Mouse (Mus musculus) embryonic facial prominence, embryonic 14.5 days (tissue): ENCODE results near the gene Pin4. TPM values are rescaled to one million over a fixed set of nuclear protein-coding genes. Genes with fewer than 3 reads are reported as not detected.
A peak's percentile ranks its signal among the peaks of the same experiment; 100 is the strongest.
"Not testable (repeated sequence)": the region's sequence is repeated elsewhere in the genome, so short reads cannot be mapped to it uniquely, and the experiment has no call there.

ENCODE experiments used
- ATAC-seq: fragments of 200-750 bp; cut with Nextera tagmentation; 2 replicates; pipeline ENCODE4 v1.8.0; 2017; ENCODE audit warnings: low read depth, moderate number of reproducible peaks, moderate TSS enrichment
- DNase-seq: peaks from one replicate; pipeline ENCODE4 v3.0.0-alpha.2; 2015; ENCODE audit warnings: low spot score
- H3K27ac ChIP-seq: fragments of 300-500 bp; sonication (generic); replicated peaks from 2 replicates; pipeline ENCODE4 v1.5.1; 2014; ENCODE audit warnings: low read depth, mild to moderate bottlenecking, low read length, moderate library complexity
- H3K27me3 ChIP-seq: fragments of 300-500 bp; sonication (generic); replicated peaks from 2 replicates; pipeline ENCODE4 v1.6.1; 2014; ENCODE audit warnings: low read length; ENCODE audit not compliant: control insufficient read depth, insufficient read depth
- H3K36me3 ChIP-seq: fragments of 300-500 bp; sonication (generic); 2 replicates; pipeline ENCODE4 v1.6.1; 2014; ENCODE audit warnings: low read length, mixed read lengths; ENCODE audit not compliant: control insufficient read depth, insufficient read depth
- H3K4me1 ChIP-seq: fragments of 300-500 bp; sonication (generic); 2 replicates; pipeline ENCODE4 v1.6.1; 2014; ENCODE audit warnings: antibody characterized with exemption, low read length; ENCODE audit not compliant: control insufficient read depth, insufficient read depth
- H3K4me2 ChIP-seq: fragments of 300-500 bp; sonication (generic); 2 replicates; pipeline ENCODE4 v1.6.1; 2014; ENCODE audit warnings: low read depth, mild to moderate bottlenecking, low read length, moderate library complexity, mixed read lengths
- H3K4me3 ChIP-seq: fragments of 300-500 bp; sonication (generic); 2 replicates; pipeline ENCODE4 v1.5.1; 2014; ENCODE audit warnings: low read depth, mild to moderate bottlenecking, low read length
- H3K9ac ChIP-seq: fragments of 300-500 bp; sonication (generic); 2 replicates; pipeline ENCODE4 v1.6.1; 2014; ENCODE audit warnings: low read depth, mild to moderate bottlenecking, low read length, moderate library complexity, mixed read lengths
- H3K9me3 ChIP-seq: fragments of 300-500 bp; sonication (generic); 2 replicates; pipeline ENCODE4 v1.6.1; 2016; ENCODE audit warnings: low read length; ENCODE audit not compliant: control insufficient read depth
- WGBS: fragments of 180-500 bp; shearing (Covaris S2); extraction: QIAGEN DNeasy Blood & Tissue Kit; methylation state at CpG from one replicate; pipeline ENCODE4 v1.1.7; 2014; 5-methylcytosine and 5-hydroxymethylcytosine counted together
- polyA plus RNA-seq: library from polyadenylated mRNA; unstranded; fragments of >200 nt; fragmentation: Nextera tagmentation; extraction: Ambion mirVana; gene quantifications from 2 replicates; pipeline ENCODE4 v1.2.1, GENCODE M21; 2014

Pin4 gene
- polyA plus RNA-seq, 1 experiment from 2014 or later, result 69.2 TPM

- not testable (repeated sequence) for H3K27ac ChIP-seq, H3K4me3 ChIP-seq, H3K9me3 ChIP-seq, H3K4me2 ChIP-seq, H3K36me3 ChIP-seq, ATAC-seq, DNase-seq, H3K4me1 ChIP-seq, H3K27me3 ChIP-seq, H3K9ac ChIP-seq
- 82% methylated on average over 5 of the region's 5 CpGs for WGBS
These were observed 9.9 kb upstream of the Pin4 start for GRCm38 (mm10) chrX:102109349-102109748.

DNA sequence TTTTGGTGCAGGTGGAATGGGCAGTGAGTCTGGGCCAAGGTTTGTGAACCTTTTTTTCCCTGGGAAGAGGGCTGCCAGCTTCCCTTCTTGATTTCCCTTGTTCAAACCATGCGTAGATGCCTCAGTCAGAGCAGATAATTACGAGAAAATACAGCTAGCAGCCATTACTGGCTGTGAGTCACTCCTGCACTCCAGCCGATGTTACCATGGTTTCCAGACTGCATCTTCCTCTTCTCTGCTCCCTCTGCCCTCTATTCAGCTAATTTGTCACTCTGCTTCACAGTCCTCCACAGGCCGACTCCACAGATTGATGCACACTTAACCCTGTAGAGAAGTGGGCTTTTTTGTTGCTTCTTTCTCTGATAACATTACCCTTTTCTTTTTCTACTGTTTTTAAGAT lies 3.6 kb upstream of the Pin4 start:
- Histone ChIP-seq H3K4me3 (no peak overlapping the region), H3K36me3 (no peaks in the 10 kb centered on the region), H3K27me3 (peaks cover 9% of the 10 kb centered on the region), H3K9ac (no peak overlapping the region), H3K4me1 (no peaks in the 10 kb centered on the region), H3K9me3 (no peaks in the 10 kb centered on the region), H3K4me2 (no peak overlapping the region), H3K27ac (no peak overlapping the region)
- ATAC-seq (no peak), DNase-seq (no peak)
- 52% methylated on average over 4 of the region's 4 CpGs for WGBS

DNA sequence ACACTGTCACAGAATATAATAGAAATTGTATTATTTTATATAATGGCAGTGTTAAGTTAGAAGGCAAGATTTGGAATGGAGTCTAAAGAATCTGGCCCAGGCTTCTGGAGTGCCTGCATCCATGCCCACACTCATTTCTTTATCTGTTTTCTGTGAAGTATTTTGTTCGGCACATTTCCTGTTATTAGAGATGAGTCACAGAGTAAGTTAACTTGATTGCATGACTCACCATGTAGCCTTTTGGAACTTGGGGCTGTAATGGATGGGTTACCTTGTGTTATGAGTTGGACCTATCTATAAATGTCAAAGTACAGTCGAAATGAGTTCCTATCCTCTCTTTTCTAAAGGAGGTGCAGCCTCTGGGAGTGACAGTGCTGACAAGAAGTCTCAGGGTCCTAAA lies 2.1 kb downstream of the Pin4 start:
- Histone ChIP-seq H3K4me3 (no peak overlapping the region), H3K4me1 (no peaks in the 10 kb centered on the region), H3K9ac (no peak overlapping the region), H3K9me3 (no peaks in the 10 kb centered on the region), H3K4me2 (no peak overlapping the region), H3K27me3 (no peaks in the 10 kb centered on the region; the same call in 1 of the 2 replicates), H3K36me3 (peaks cover 8% of the 10 kb centered on the region; the same call in 1 of the 2 replicates), H3K27ac (no peak overlapping the region)
- no peak for DNase-seq
- ATAC-seq, result no peak
- WGBS, result 79% methylated on average over 2 of the region's 2 CpGs

DNA sequence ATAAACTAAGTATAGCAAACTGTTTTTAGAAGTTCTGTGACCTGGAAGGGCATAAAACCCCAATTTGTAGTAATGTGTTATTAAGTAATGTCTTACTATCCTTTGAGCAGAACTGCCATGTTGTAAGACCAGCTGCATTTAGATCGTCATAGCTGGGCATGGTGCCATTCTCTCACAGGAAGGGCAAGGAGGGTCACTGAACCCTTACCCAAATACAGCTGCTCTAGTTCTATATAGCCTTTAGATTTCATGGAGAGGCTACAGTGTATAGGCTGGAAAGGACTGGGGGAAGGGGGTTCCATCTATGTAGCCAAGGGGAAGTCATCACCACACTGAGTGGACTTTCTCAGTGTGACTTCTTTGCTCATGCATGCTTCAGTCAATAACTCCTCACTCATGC lies 21.9 kb downstream of the Pin4 start:
- H3K9ac ChIP-seq, result no peak overlapping the region
- no peak for DNase-seq
- H3K9me3 ChIP-seq, result no peaks in the 10 kb centered on the region
- no peak overlapping the region for H3K4me3 ChIP-seq
- 0 out of 2 replicates have a peak, but pooled peaks cover 7% of the 10 kb centered on the region for H3K27me3 ChIP-seq
- no peak overlapping the region for H3K27ac ChIP-seq
- no peak for ATAC-seq
- no peak overlapping the region for H3K4me2 ChIP-seq
- no peaks in the 10 kb centered on the region for H3K4me1 ChIP-seq
- peaks cover 25% of the 10 kb centered on the region; the same call in 1 of the 2 replicates for H3K36me3 ChIP-seq
- 78% methylated on average over 1 of the region's 1 CpGs for WGBS

GRCm38 (mm10) chrX:102156618-102157422 lies 37.6 kb downstream of the Pin4 start, which contains the start of gene Ercc6l:
Gene Ercc6l (minus strand): TSS chrX:102157091.
- Histone ChIP-seq H3K27me3 (no peaks in the 10 kb centered on the region), H3K36me3 (no peaks in the 10 kb centered on the region), H3K4me2 (peak within 1 kb of the TSS; percentile 52), H3K9me3 (no peaks in the 10 kb centered on the region), H3K9ac (peak within 1 kb of the TSS; percentile 66), H3K27ac (peak within 1 kb of the TSS; percentile 68), H3K4me1 (no peaks in the 10 kb centered on the region), H3K4me3 (peak within 1 kb of the TSS; percentile 51)
- peak; percentile 97 for DNase-seq
- 20% methylated on average over 33 of the region's 42 CpGs for WGBS
- peak; percentile 99 for ATAC-seq

GRCm38 (mm10) chrX:102157423-102157791 lies 38.2 kb downstream of the Pin4 start:
- no peaks in the 10 kb centered on the region for H3K27me3 ChIP-seq
- 42% methylated on average over 5 of the region's 5 CpGs for WGBS
- ATAC-seq (no peak; the same call in 1 of the 2 replicates), DNase-seq (no peak)
- H3K4me1 ChIP-seq, result no peaks in the 10 kb centered on the region
- peak overlapping the region; percentile 55; the same call in 1 of the 2 replicates for H3K9ac ChIP-seq
- H3K9me3 ChIP-seq, result no peaks in the 10 kb centered on the region
- H3K4me2 ChIP-seq, result peak overlapping the region; percentile 47
- no peaks in the 10 kb centered on the region for H3K36me3 ChIP-seq
- H3K27ac ChIP-seq, result peak overlapping the region; percentile 68
- H3K4me3 ChIP-seq, result peak overlapping the region; percentile 51

DNA sequence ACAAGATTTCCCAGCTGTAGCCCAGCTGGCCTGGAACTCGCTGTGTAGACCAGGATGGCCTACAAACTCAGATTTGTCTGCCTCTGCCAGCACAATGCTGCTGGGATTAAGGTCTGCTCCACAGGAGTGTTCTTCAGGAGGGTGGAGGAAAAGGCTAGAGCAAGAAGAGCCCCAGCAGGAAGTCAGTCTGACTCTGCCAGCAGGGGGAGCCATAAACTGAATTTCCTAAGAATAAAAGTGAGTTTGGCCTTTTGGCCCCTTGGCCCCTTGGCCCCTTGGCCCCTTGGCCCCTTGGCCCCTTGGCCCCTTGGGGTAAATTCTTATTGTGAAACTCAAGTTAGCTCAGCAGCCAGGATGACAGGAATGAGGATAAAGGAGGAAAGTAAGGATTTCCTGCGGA lies 40.5 kb downstream of the Pin4 start:
- 32% methylated on average over 2 of the region's 2 CpGs for WGBS

GRCm38 (mm10) chrX:102160528-102160927 lies 41.3 kb downstream of the Pin4 start:
- Histone ChIP-seq H3K27me3 (no peaks in the 10 kb centered on the region), H3K4me2 (no peak overlapping the region), H3K9ac (no peak overlapping the region), H3K36me3 (no peaks in the 10 kb centered on the region), H3K27ac (no peak overlapping the region), H3K9me3 (no peaks in the 10 kb centered on the region), H3K4me1 (no peaks in the 10 kb centered on the region), H3K4me3 (no peak overlapping the region)
- DNase-seq (no peak), ATAC-seq (no peak)
- 64% methylated on average over 2 of the region's 2 CpGs for WGBS

More for the DNA sequence above, 40.5 kb downstream of the Pin4 start:
- no peaks in the 10 kb centered on the region for H3K4me1 ChIP-seq
- no peak overlapping the region for H3K27ac ChIP-seq
- no peaks in the 10 kb centered on the region for H3K36me3 ChIP-seq
- DNase-seq (no peak), ATAC-seq (no peak)
- no peaks in the 10 kb centered on the region for H3K27me3 ChIP-seq
- H3K9me3 ChIP-seq, result no peaks in the 10 kb centered on the region
- H3K9ac ChIP-seq, result no peak overlapping the region
- no peak overlapping the region for H3K4me3 ChIP-seq
- no peak overlapping the region for H3K4me2 ChIP-seq

DNA sequence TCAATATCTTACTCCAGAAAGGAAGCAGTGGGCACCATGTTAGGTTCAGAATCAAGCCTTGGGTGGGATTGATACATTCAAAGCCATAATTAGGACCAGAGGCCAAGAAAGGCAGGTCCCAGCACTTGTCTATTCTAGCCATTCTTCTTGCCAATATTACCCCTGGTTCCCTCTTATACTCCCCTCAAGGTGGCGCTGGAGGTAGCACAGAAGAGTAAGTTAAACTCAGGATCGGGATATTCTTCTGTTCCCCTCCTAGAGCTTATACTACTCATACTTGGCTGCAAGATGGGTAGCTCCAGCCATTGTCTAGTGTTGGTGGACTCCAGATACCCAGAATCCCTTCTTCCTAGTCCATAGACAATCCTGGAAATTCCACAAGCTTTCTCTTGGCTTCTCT lies 43.8 kb downstream of the Pin4 start:
- H3K36me3 ChIP-seq, result no peaks in the 10 kb centered on the region
- no peak overlapping the region for H3K9ac ChIP-seq
- no peaks in the 10 kb centered on the region for H3K4me1 ChIP-seq
- no peak overlapping the region for H3K27ac ChIP-seq
- no peaks in the 10 kb centered on the region for H3K9me3 ChIP-seq
- no peaks in the 10 kb centered on the region for H3K27me3 ChIP-seq
- no peak for DNase-seq
- no peak for ATAC-seq
- no peak overlapping the region for H3K4me3 ChIP-seq
- 35% methylated on average over 2 of the region's 2 CpGs for WGBS
- no peak overlapping the region for H3K4me2 ChIP-seq
